Mouse (Mus musculus) thymus, adult 2 months (tissue): Measurements from ENCODE around the gene Creb5.

ENCODE experiments used
- CTCF ChIP-seq: fragments of 200-500 bp; IDR thresholded peaks from 2 replicates; pipeline ENCODE4 v1.5.1; 2012; ENCODE audit warnings: mild to moderate bottlenecking, control low read depth, low read length, moderate library complexity, borderline replicate concordance; ENCODE audit not compliant: control insufficient read depth, poor library complexity, insufficient read depth; ENCODE audit errors: extremely low read depth
- POLR2A ChIP-seq: fragments of 200-500 bp; IDR thresholded peaks from 2 replicates; pipeline ENCODE4 v1.6.1; 2012; ENCODE audit warnings: mild to moderate bottlenecking, low read length, control low read depth, moderate library complexity; ENCODE audit not compliant: control insufficient read depth, poor library complexity, insufficient read depth; ENCODE audit errors: extremely low read depth

- TF ChIP-seq CTCF (no peak), POLR2A (no peak)
Measured at GRCm38 (mm10) chr6:53472751-53473150, 185.7 kb downstream of the Creb5 start.
